Mouse (Mus musculus): ENCODE measurements around the gene Gm10160.
A peak's percentile ranks its signal among the peaks of the same experiment; 100 is the strongest.
"Not testable (repeated sequence)": the region's sequence is repeated elsewhere in the genome, so short reads cannot be mapped to it uniquely, and the experiment has no call there.

The Gm10160 gene

DNA sequence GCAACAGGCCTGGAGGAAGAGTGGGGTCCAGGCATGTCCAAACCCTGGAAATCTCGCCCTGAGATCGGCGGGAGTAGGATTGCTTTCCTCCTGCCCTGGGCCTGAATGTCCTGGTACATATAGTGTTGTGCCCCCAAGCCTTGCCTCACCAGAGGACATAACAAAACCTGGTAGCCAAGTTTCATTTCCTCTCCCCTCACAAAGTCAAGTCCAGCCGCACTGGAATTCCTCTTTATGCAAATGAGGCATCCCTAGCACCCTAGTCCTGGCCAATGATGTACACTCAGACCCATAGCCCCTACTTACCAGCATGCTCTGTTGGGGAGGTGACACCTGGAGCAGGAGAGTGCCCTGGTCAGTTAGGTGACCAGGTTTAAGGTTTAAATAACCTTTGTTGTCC lies 627 bp upstream of the Gm10160 start:
- no peak for DNase-seq

DNA sequence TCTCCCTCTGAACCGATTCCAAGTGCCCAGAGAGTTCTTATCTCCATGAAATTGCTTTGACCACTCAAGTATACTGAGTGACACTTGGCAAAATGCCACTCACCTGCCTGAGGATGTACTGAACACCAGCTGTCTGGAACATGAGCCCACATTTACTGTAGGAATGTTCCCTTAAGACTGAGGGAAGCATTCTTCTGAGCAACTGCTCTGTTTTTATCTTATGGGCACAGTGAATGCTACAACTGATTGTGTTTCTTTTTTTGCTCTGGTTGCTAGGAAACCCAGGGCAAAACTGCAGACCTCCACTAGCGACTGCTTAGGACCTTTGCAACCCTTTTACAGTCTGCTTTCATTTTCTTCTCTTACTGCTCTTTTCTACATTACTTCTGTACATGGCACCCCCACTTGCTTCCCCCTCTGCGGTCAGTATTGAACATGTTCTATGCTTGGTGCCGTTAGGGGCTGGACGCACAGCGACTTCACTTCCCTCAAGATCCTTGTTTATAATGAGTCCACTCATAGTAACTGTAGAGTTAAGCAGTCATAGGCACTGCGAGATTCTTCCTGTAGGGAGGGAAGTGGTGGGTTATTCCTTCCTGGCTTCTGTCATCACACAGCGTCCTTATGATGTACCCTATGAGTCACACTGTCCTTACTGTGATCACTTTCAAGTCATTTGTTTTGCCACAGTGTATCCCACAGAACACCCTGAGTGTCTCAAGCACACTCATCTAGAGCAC lies 856 bp downstream of the Gm10160 start:
- no peak for DNase-seq

DNA sequence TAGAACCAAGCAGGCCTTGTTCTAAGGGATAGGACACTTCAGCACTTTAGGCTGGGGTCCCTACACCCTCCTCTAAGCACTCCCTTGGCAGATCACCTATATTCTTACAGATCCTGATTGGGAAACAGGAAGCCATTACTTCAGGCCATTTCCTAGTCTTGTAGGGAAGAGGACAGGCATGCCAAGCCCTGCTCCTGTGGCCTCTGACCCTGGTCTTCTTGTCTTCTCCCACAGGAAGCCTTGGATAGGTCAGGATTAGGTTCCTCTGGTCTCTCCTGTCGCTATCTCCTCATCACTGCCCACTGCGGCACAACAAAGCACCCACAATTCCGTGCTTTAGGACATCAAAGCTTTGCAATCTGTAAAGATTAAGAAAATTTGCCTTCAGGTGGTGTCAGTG lies 3.9 kb downstream of the Gm10160 start:
- no peak for DNase-seq

DNA sequence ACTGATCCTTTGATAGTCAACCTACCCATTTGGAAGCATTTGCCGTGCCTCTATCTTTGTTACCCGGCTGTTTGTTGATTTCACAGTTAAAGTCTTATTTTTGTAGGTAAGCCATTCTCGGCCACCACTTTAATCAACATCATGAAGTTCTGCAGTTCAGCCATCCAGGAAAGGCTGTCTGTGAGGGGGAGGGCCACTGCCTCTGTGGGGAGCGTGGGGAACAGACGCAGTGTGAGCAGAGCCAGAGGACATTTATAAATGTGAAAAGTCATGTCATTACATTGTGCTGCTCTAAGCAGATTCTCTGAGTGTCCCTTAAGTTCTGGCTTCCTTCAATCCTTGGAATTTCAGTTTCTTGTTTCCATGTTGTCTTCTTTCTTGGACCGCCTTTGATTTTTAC lies 5.4 kb downstream of the Gm10160 start:
- DNase-seq: no peak

DNA sequence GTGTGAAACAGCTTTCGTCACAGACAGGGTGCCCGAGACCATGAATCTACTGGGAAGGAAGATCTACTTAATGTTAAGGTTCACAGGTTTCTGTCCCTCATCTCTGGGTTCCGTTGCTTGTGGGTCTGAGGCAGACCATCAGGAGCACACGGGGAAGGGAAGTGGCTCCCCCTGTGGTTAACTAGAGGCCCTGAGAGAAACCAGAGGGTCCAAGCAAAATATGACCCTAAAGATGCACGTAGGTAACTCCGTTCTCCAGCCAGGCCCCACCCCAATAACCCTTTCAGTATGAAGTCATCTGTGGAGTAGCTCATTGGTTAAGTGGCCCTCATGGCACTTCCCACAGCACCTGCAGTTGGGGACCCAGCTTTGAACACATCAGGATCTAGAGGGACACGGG lies 6.0 kb downstream of the Gm10160 start:
- DNase-seq: no peak

DNA sequence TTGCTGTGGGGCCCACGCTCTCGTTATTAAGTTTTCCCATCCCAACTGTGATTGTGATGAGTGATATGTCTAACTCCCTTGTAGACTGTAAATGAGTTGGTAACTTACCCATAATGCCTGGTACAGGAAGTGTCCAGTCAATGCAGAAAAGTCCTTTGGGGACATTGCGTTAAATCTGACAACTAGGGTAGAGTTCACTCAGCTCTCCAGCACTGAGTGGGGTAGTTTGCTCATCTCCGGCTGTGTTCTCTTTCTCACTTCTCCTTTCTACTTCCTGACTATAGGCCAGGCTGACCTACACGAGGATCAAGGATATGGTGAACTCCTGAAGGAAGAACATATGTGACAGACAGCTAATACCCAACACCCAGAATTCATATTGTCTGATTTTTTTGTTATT lies 6.4 kb downstream of the Gm10160 start:
- no peak for DNase-seq

DNA sequence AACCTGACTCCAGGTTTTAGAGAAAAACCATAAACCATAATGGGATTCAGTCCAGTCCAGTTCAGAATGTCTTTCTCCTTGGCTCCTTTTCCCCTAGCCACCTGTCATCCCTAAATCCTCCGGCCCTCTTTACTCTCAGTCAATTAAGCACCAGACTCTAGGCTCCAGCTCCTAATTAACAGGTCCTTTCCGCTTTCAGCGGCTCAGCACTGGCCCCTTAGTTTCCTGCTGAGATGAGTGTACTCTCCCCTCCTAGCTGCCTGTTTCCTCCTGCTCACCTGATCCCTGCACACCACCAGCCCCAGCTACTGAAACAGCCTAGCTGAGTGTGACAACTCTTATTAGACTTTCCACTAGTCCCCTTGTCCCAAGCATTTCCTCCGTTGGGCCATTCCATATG lies 7.8 kb downstream of the Gm10160 start:
- no peak for DNase-seq

DNA sequence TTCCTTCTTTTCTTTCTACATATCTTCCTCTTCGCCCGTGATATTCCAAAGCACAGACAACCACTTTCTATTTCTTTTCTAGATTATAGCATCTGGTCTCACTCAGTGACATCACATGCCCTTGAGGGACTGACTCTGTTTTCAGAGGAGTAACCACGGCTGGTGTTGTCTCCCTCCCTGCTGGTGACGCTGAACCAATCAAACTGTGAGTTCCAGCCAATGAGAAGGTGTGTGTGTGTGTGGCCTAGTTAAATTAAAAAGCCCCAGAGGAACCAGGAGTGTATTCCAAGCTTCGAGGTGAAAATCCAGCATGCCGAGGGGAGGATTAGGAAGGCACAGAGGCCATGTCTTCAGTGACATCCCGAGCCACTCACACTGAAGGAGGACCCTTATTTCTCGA lies 8.6 kb downstream of the Gm10160 start:
- DNase-seq: no peak

DNA sequence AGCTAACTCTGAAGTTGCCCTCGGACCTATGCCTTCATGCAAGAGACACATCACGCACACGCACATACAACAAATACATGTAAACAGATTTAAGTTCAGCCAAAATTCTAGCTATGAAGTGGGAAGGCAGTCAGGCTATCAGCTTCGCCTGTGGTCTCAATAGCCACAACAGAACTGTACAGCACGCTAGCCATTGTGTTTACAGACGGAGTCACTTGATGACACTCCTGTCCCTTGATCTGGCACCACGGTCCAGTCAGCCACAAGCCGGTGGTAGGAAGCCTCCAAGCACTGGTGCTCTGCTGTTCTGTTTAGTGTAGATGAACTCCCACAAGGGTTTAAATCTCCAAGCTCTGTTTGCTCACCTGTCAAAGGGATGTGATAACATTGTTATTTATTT lies 9.6 kb downstream of the Gm10160 start:
- no peak for DNase-seq

DNA sequence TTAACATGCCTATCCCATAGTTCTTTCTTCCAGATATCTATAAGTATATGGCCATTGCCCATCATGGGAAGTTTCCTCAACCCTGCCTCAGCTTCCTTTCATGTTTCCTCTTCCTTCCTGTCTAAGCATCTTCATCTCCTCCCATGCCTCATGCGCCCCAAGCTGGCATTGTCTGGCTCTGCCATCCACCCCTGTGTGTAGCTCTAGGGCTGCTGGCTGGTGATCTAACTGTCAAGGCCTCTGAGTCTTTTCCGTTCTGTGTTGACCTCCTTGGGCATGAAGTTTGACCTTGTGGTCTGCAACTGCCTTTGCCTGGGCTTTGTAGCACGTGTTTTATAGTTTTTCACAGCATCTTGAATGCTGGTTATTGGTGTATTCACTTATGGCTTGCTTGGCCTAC lies 10.3 kb downstream of the Gm10160 start:
- DNase-seq: no peak

DNA sequence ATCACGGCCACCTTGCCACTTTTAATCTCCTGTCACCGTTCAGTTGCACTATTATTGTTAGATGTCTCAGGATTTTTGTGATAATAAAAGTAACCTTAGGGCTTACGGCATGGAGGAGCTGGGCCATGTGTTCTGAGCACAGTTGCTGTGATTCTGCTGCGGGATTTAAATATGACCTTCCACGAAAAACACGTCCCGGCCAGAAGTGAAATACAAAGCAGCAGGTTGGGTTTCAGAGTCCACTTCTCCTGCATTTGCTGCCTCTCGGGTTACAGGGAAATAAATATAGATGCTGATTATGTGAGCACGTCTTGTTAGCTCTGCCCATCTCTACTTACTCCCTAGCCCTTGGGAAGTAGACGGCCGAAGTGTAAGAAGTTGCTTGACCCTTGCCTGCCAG lies 10.8 kb downstream of the Gm10160 start:
- no peak for DNase-seq

DNA sequence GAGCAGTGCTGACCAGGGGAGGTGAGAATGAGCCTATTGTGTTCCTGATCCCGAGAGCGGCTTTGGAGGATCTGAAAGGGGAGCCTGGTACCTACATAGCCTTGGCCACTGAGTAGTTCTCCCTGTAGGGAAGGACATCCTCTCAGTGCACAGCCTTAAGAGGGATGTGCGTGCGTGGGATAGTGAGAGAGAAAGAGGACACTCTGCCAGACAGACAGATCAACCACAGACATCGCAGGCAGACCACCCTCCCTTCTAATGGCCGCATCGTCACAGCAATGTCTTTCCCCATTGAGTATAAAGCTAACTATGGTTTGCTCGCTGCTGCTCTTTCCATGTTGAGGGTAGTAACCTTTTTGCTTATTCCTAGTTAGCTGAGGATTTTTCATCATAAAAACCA lies 11.7 kb downstream of the Gm10160 start:
- no peak for DNase-seq

DNA sequence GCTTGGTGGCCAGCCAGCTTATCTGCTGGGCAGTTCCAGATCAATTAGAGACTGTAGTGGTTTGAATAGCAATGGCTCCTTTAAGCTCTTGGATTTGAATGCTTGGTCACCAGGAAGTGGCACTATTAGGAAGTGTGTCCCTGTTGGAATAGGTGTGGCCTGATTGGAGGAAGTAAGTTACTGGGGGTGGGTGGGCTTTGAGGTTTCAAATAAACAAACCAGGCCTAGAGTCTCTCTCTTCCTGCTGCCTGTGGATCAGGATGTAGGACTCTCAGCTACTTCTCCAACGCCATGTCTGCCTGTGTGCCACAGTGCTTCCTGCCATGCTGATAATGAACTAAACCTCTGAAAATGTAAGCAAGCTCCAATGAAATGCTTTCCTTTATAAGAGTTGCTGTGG lies 12.6 kb downstream of the Gm10160 start:
- DNase-seq: no peak

DNA sequence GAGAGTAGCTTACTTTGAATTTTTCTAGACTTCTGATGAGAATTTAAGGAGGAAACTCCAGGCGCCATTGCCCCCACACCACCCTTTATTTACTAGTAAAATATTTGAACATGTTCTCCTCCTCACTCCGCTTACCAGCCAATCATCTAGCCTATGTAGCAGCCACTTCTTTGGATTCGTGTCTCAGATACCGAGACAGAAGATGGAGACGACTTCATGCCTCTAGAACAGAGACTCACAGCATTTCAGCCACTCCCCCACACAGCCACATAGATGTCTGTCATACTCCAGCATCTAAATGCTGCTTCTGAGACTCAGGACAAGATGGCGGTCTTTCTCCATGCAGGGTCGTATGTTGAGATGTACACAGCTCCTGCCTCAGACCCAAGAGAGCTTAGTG lies 13.5 kb downstream of the Gm10160 start:
- no peak for DNase-seq

DNA sequence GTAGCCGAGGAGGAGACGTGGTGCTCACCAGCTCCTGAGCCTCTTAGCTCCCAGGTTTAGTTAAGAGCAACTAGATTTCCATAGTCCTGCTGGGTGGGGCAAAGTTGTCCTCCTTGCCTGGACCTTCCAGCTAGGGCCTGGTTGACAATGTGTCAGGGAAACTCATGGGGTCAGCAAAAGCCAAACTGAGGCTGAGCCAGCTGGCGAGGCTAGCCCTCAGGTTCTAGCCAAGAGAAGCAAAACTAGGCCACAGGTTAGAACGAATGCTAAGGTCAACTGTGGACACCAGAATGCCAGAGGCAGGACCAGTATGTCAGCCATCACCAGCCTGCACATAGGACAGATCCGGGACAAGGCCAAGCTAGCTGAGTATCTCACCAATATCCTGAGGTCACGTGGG lies 14.2 kb downstream of the Gm10160 start:
- no peak for DNase-seq

DNA sequence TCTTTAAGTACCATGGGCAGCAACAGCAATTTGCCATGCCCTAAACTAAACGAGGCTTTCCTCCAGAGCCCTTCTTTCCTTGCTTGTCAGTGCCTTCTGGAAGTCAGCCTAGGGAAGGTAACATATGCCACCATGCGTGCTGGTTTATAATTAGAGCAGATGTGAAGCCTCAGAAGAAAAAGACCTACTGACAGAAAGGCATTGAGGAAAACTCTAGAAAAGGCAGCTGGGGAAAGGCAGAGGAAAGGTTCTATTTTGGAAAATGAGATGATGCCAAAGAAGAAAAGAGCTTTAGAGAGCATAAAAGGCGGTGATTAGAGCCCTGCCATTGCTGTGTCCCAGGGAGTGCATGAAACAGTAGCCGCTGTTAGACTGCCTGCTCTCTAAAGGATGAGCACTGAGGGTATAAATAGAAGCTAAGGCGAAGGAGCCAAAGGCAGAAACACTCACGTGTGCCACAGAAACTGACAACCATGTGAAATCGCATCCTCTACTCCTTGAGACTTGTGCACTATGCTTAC lies 14.9 kb downstream of the Gm10160 start:
- no peak for DNase-seq

DNA sequence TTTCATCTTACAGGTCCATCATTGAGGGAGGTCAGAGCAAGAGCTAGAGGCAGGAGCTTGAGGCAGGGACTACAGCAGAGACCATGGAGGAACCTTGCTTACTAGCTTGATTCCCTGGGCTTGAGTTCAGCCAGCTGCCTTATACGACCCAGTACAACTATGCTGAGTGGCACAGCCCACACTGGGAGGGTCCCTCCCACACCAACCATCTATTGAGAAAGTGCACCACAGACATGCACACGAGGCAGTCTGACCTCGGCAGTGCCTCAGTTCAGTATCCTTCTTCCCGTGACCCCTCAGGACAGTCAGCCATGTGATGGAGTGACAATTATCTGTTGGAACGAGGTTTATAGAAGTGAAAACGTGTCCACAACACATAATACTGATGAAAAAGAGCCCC lies 15.8 kb downstream of the Gm10160 start:
- DNase-seq: no peak

DNA sequence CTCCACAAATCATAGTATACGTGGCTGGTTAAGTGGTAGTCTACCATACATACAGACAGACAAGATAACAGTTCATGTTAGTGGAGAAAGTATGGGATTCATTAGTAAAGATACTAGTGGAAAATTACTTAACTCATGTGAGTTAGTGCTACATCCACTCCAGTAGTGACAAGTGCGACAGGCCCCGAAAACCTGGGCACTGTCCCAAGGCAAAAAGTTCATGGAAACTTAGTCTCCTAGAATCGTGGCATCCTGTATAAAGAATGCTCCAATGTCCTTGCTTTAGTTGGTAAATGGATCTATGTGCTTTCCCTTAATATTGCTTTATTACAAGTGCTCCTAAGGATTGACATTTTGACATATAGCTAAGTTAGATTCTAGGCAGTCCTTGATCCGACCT lies 17.8 kb downstream of the Gm10160 start:
- DNase-seq: not testable (repeated sequence)

DNA sequence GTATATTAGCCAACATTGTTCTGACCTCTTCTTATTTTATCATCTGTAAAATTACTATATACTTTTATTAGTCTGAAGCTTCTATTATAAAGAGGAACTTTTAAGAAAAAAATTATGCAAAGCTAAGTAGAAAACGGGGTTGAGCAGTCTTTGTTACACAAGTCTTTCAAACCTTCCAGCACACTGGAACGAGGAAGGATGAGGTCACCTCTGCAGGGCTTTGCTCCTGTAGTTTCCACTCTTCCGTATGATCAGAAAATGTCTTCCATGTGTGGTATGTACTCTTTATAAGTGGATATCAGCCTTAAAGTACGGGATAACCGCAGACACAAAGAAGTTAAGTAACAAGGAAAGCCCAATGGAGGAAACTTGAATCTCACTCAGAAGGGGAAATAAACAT lies 20.2 kb downstream of the Gm10160 start:
- no peak for DNase-seq

DNA sequence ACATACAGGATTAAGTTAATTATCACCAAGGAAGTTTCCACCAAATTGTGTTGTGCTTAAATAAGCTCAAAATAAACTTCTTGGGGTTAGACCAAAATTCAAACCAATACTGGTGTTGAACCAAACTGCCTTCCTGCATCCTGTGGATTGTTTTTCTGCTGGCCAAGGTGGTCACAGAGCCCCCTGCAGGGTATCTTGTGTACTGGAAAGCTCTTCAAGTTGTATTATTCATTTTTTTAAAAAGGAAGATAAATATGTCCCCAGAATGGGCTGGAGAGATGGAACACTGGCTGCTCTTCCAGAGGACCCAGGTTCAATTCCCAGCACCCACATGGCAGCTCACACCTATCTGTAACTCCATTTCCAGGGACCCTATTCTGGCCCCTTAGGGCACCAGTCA lies 20.7 kb downstream of the Gm10160 start:
- DNase-seq: peak; percentile 21

DNA sequence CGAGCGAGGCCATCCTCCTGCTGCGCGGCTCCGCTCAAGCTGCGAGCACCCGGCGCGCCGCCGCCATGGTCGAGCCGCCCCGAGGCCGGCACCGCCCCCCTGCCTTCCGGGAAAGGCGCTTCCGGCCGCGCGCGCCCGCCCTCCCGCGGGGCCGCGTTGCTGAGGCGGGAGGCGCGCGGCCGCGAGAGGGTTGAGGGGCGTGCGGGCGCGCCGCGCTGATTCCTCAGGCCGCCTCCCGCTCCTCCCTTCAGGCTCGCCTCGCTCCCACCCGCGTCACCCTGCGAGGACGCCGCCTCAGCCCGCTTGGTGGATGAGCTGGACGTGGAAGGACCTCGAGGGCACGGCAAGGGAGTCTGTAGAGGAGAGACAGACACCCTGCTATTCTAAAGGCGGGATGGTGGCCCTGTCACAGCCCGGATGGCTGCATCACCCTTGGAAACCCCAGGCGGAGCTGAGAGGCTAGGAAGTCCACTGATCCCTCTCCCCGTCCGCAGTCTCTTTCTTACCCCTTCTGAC lies 26.2 kb downstream of the Gm10160 start, which contains the start of gene Btbd1:
Btbd1 (minus strand) TSS at position 53 of the 516 bp plus-strand sequence.
- peak; percentile 88 for DNase-seq

DNA sequence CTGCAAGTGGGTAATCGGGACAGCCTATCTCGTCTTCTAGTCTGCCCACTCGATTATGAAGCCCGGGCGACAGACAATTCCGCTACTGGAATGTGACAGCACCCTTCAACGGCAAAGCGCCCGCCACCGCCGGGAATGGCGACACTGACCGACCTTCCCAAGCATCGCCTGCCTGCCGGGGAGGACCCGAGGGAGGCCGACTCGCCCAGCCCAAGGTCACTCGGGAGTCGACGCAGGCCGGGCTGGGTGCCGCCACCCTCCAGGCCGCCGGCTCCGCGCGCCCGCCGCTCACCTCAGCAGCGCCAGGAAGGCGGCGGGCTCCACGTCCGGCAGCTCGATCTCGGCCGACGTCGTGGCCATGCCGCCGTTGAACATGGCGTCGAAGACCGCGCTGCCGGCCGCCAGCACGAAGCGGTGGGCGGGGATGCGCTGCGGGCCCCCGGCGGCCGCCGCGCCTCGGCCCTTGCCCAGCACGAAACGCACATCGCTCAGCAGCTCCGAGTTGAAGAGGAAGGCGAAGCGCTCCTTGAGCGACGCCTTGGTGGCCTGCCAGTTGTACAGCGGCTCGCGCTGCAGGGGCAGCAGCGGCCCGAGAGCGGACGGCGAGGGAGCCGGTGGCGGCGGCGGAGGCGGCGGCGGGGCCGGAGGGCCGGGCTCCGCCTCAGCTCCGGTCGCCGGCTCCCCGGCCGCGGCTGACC lies 26.8 kb downstream of the Gm10160 start:
- DNase-seq: no peak

DNA sequence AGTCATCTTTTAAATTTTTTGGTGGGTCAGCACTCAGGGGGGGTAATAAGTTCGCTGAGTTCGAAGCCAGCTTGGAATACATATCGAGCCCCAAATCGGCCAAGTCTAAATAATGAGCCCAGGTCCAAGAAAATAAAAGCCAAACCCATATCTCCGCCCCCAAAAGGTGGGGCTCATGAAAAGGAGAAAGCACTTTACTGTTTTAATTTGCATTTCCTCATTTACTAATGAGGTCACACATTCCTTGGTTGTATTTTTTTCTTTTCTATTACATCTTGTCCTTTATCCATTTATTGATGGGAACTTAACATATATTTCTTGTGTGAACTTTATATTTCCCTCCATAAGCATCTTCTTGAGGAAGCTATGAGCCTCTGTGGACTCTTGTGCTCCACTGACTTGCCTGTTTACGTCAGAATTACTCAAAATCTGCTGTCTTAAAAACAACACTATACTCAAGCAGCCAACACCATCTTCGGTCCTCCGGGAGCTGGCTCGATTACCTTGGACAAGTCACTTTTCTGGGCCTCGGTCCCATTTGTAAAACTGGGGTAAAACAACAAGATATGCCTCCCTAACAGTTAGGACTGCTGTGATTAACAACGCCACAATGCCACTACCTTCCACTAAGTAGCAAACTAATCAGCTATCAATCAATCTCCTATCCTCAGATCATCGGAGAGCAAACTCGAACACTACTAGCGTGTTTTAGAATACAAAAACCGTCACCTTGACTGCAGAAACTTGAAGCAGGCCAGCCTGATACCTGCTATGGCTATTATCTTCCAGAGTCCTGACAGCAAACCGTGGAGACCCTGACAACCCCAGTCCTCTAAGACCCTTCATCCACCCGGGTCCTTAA lies 27.6 kb downstream of the Gm10160 start:
- no peak for DNase-seq

All from thymus, postnatal 25 days (tissue).